14 mouse cellular contexts compared by ENCODE assay signal in genomic region chr14:73997796-73998195, GRCm38 (mm10).
"Had no signal": no experiment of that assay in that cellular context is flagged by ENCODE, and none has a peak within 500 bp of the region (broad histone marks: within the 10 kb centered on the region; RNA-seq: fewer than 3 reads in every experiment).

No protein-coding gene starts in this region.

- H3K27me3 ChIP-seq: liver, embryonic 13.5 days; midbrain, embryonic 15.5 days; neural tube, embryonic 12.5 days; neural tube, embryonic 15.5 days had no signal

- H3K27ac ChIP-seq: kidney, postnatal 0 days; liver, embryonic 13.5 days; midbrain, embryonic 15.5 days; neural tube, embryonic 12.5 days; neural tube, embryonic 15.5 days; stomach, postnatal 0 days had no signal

- ATAC-seq: intestine, postnatal 0 days; midbrain, embryonic 15.5 days had no signal

- H3K9me3 ChIP-seq: liver, embryonic 13.5 days; midbrain, embryonic 15.5 days; neural tube, embryonic 12.5 days; neural tube, embryonic 15.5 days had no signal

- H3K4me3 ChIP-seq: liver, embryonic 13.5 days; midbrain, embryonic 15.5 days; neural tube, embryonic 12.5 days; neural tube, embryonic 15.5 days had no signal

- H3K9ac ChIP-seq: liver, embryonic 13.5 days; midbrain, embryonic 15.5 days; neural tube, embryonic 12.5 days; neural tube, embryonic 15.5 days had no signal

- H3K4me2 ChIP-seq: liver, embryonic 13.5 days; midbrain, embryonic 11.5 days; midbrain, embryonic 15.5 days; neural tube, embryonic 12.5 days; neural tube, embryonic 15.5 days had no signal

- DNase-seq: kidney, adult 2 months; kidney, postnatal 25 days; liver, embryonic 13.5 days; lung, adult 2 months; lung, postnatal 14 days; lung, postnatal 4 days; thymus, postnatal 25 days had no signal

- H3K4me1 ChIP-seq: liver, embryonic 13.5 days; midbrain, embryonic 15.5 days; neural tube, embryonic 12.5 days; neural tube, embryonic 15.5 days had no signal

- H3K36me3 ChIP-seq: liver, embryonic 13.5 days; midbrain, embryonic 15.5 days; neural tube, embryonic 12.5 days; neural tube, embryonic 15.5 days had no signal
